Mouse (Mus musculus): ENCODE measurements around the gene Kxd1. TPM values are rescaled to one million over a fixed set of nuclear protein-coding genes. Genes with fewer than 3 reads are reported as not detected.

The Kxd1 gene
- total RNA-seq, 1 experiment from 2014 or later = 70.0 TPM

DNA sequence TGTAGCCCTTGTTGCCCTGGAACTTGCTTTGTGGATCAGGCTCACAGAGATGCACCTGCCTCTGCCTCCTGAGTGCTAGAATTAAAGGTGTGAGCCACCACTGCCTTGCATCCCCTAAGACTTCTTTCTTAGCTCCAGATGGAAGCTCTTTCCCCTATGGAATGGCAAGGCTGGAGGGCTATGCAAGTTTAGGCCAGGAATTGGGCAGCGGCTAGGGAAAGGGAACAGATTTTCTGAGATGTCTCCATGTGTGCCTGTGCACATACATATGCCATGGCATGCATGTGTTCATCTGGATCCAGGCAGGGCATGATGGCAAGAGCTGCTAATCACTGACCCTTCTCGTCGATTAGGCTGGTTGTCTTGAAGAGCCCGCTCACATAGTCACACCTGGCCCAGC, 62.1 kb downstream of the Kxd1 start:
- ATAC-seq (replicated peaks in 1 of 2; ENCODE audit: insufficient read depth in 1 of 2, low FRiP score in 2 of 2, low TSS enrichment in 1 of 2, low read depth in 1 of 2, poor library complexity in 2 of 2, severe bottlenecking in 2 of 2) = no peak

GRCm38 (mm10) chr8:70464162-70464561, 63.6 kb downstream of the Kxd1 start:
- no peak for ATAC-seq (replicated peaks in 1 of 2; ENCODE audit: insufficient read depth in 1 of 2, low FRiP score in 2 of 2, low TSS enrichment in 1 of 2, low read depth in 1 of 2, poor library complexity in 2 of 2, severe bottlenecking in 2 of 2)

- ATAC-seq (replicated peaks in 1 of 2; ENCODE audit: insufficient read depth in 1 of 2, low FRiP score in 2 of 2, low TSS enrichment in 1 of 2, low read depth in 1 of 2, poor library complexity in 2 of 2, severe bottlenecking in 2 of 2) = no peak
These were observed 64.5 kb downstream of the Kxd1 start for GRCm38 (mm10) chr8:70463306-70463705.

- no peak for ATAC-seq (replicated peaks in 1 of 2; ENCODE audit: insufficient read depth in 1 of 2, low FRiP score in 2 of 2, low TSS enrichment in 1 of 2, low read depth in 1 of 2, poor library complexity in 2 of 2, severe bottlenecking in 2 of 2)
These were observed 65.3 kb downstream of the Kxd1 start for GRCm38 (mm10) chr8:70462516-70462813.

DNA sequence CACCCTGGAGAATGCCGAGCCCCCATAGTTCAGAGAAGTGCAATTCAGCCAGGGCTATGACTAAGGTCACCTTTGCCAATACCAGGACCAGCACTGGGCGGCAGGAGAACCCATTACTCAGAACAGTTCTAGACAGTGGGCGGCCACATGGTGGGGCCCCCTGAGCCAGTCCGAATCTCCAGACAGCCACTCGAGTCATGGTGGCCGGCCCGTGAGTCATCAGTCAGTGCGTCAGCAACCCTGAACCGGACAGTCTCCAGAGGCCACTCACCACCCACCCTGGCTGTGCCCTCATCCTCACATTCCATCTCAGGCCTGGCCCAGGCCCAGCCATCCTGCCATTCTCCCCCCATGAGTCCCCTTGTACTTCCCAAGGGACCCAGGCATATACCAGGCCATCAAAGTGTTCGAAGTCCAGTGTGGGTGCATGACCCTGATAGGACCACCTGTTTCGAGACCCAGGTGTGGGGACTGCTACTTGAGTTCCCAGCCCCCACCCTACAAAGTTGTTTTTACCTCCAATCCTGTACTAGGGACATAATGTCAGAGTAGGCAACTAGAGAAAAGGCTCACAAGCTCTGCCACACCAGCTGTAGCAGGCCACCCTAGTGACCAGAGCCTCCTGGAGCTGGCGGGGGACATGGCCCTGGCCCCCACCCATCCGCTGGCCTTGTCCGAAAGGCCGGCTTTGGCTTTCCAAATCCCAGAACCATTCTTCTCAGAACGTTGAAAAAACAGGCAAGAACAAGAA, 65.8 kb downstream of the Kxd1 start:
- ATAC-seq (replicated peaks in 1 of 2; ENCODE audit: insufficient read depth in 1 of 2, low FRiP score in 2 of 2, low TSS enrichment in 1 of 2, low read depth in 1 of 2, poor library complexity in 2 of 2, severe bottlenecking in 2 of 2) = no peak

GRCm38 (mm10) chr8:70460606-70461005, 67.2 kb downstream of the Kxd1 start:
- ATAC-seq (replicated peaks in 1 of 2; ENCODE audit: insufficient read depth in 1 of 2, low FRiP score in 2 of 2, low TSS enrichment in 1 of 2, low read depth in 1 of 2, poor library complexity in 2 of 2, severe bottlenecking in 2 of 2) = no peak

GRCm38 (mm10) chr8:70460199-70460598, 67.6 kb downstream of the Kxd1 start:
- no peak for ATAC-seq (replicated peaks in 1 of 2; ENCODE audit: insufficient read depth in 1 of 2, low FRiP score in 2 of 2, low TSS enrichment in 1 of 2, low read depth in 1 of 2, poor library complexity in 2 of 2, severe bottlenecking in 2 of 2)

- no peak for ATAC-seq (replicated peaks in 1 of 2; ENCODE audit: insufficient read depth in 1 of 2, low FRiP score in 2 of 2, low TSS enrichment in 1 of 2, low read depth in 1 of 2, poor library complexity in 2 of 2, severe bottlenecking in 2 of 2)
These were observed 68.1 kb downstream of the Kxd1 start for GRCm38 (mm10) chr8:70459636-70460035.

DNA sequence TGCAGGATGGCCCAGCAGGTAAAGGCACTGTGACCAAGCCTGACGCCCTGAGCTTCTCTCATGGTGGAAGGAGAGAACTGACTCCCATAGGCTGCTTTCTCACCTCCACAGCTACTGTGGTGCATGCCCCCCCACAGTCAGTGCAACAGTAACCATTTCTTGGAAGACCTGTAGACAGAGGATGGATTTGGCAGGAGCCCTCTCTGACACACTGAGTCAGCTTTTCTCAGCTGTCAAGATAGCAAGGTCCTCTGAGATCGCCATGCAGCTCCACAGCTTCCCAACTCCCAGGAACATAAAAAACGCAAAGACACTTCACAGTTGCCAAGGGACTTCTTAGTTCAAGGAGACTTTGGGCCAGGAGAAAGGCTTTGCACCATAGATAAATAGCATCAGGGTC, 69.3 kb downstream of the Kxd1 start:
- no peak for ATAC-seq (replicated peaks in 1 of 2; ENCODE audit: insufficient read depth in 1 of 2, low FRiP score in 2 of 2, low TSS enrichment in 1 of 2, low read depth in 1 of 2, poor library complexity in 2 of 2, severe bottlenecking in 2 of 2)

Other genes starting within 250 kb of the Kxd1 start
- 21.1 and 38.2 TPM in 2 replicates for gene Homer3, start 245.1 kb downstream of the Kxd1 start, total RNA-seq (2017)
- 96.3 and 103 TPM in 2 replicates for gene Ddx49, start 225.5 kb downstream of the Kxd1 start, total RNA-seq (2017)
- gene Cope, start 225.4 kb downstream of the Kxd1 start, total RNA-seq (2017) = 63.0 and 75.0 TPM in 2 replicates
- gene Cers1, start 212.2 kb downstream of the Kxd1 start, total RNA-seq (2017) = 1.2 TPM in 1 of 2 replicates, not detected in the other
- not detected in 2 replicates for gene Gdf1, start 198.1 kb downstream of the Kxd1 start, total RNA-seq (2017)
- gene Upf1, start 174.7 kb downstream of the Kxd1 start, total RNA-seq (2017) = 27.1 and 34.1 TPM in 2 replicates
- 0.44 and 4.1 TPM in 2 replicates for gene Comp, start 154.4 kb downstream of the Kxd1 start, total RNA-seq (2017)
- gene Crtc1, start 88.4 kb downstream of the Kxd1 start, total RNA-seq (2017) = 5.9 and 7.1 TPM in 2 replicates
- 7.8 and 7.9 TPM in 2 replicates for gene Klhl26, start 51.0 kb downstream of the Kxd1 start, total RNA-seq (2017)
- 0.20 TPM in 1 of 2 replicates, not detected in the other for gene Tmem59l, start 40.6 kb downstream of the Kxd1 start, total RNA-seq (2017)
- gene Crlf1, start 34.8 kb downstream of the Kxd1 start, total RNA-seq (2017) = not detected in 2 replicates
- gene Rex1bd, start 21.2 kb downstream of the Kxd1 start, total RNA-seq (2017) = 32.8 and 38.3 TPM in 2 replicates
- gene Uba52, start 17.2 kb downstream of the Kxd1 start, total RNA-seq (2017) = 2,498 and 4,881 TPM in 2 replicates
- 112 and 114 TPM in 2 replicates for gene Fkbp8, start 232 bp downstream of the Kxd1 start, total RNA-seq (2017)
- gene Ell, start 11.5 kb upstream of the Kxd1 start, total RNA-seq (2017) = 9.2 and 14.3 TPM in 2 replicates
- 20.4 and 26.0 TPM in 2 replicates for gene Isyna1, start 66.4 kb upstream of the Kxd1 start, total RNA-seq (2017)
- gene Ssbp4, start 80.9 kb upstream of the Kxd1 start, total RNA-seq (2017) = 24.8 and 88.6 TPM in 2 replicates
- gene Lrrc25, start 88.2 kb upstream of the Kxd1 start, total RNA-seq (2017) = 1.7 and 2.3 TPM in 2 replicates
- gene Gdf15, start 104.5 kb upstream of the Kxd1 start, total RNA-seq (2017) = 1.7 TPM in 1 of 2 replicates, not detected in the other
- gene Pgpep1, start 132.4 kb upstream of the Kxd1 start, total RNA-seq (2017) = 5.5 and 8.2 TPM in 2 replicates
- 156 and 163 TPM in 2 replicates for gene Lsm4, start 145.3 kb upstream of the Kxd1 start, total RNA-seq (2017)
- gene Jund, start 171.0 kb upstream of the Kxd1 start, total RNA-seq (2017) = 83.4 and 89.4 TPM in 2 replicates
- 0.25 and 0.44 TPM in 2 replicates for gene Iqcn, start 175.5 kb upstream of the Kxd1 start, total RNA-seq (2017)
- not detected in 2 replicates for gene Gm3336, start 190.6 kb upstream of the Kxd1 start, total RNA-seq (2017)
- gene Pde4c, start 195.8 kb upstream of the Kxd1 start, total RNA-seq (2017) = 0.56 and 1.0 TPM in 2 replicates
- 2.6 and 3.6 TPM in 2 replicates for gene Rab3a, start 226.7 kb upstream of the Kxd1 start, total RNA-seq (2017)
- 7.0 and 7.1 TPM in 2 replicates for gene Mpv17l2, start 233.0 kb upstream of the Kxd1 start, total RNA-seq (2017)
- gene Pik3r2, start 248.8 kb upstream of the Kxd1 start, total RNA-seq (2017) = 13.3 and 15.0 TPM in 2 replicates